Mouse (Mus musculus) hindbrain, embryonic 15.5 days (tissue): Measurements from ENCODE around the gene Zbtb39. TPM values are rescaled to one million over a fixed set of nuclear protein-coding genes. Genes with fewer than 3 reads are reported as not detected.

Experiments
- ATAC-seq: fragments of 200-750 bp; cut with Nextera tagmentation; 2 replicates; pipeline ENCODE4 v1.8.0; 2017; ENCODE audit warnings: low read depth, moderate number of reproducible peaks, moderate TSS enrichment; ENCODE audit not compliant: low FRiP score
- H3K27ac ChIP-seq: fragments of 300-500 bp; sonication (generic); replicated peaks from 2 replicates; pipeline ENCODE4 v1.5.1; 2015; ENCODE audit warnings: mild to moderate bottlenecking, inconsistent platforms
- H3K27me3 ChIP-seq: fragments of 300-500 bp; sonication (generic); 2 replicates; pipeline ENCODE4 v1.6.1; 2015; ENCODE audit warnings: control low read depth, inconsistent platforms
- H3K36me3 ChIP-seq: fragments of 300-500 bp; sonication (generic); 2 replicates; pipeline ENCODE4 v1.6.1; 2015; ENCODE audit warnings: control low read depth, inconsistent platforms
- H3K4me1 ChIP-seq: fragments of 300-500 bp; sonication (generic); replicated peaks from 2 replicates; pipeline ENCODE4 v1.6.1; 2015; ENCODE audit warnings: control low read depth, inconsistent platforms
- H3K4me2 ChIP-seq: fragments of 300-500 bp; sonication (generic); 2 replicates; pipeline ENCODE4 v1.6.1; 2015; ENCODE audit warnings: moderate library complexity, mild to moderate bottlenecking, inconsistent platforms
- H3K4me3 ChIP-seq: fragments of 300-500 bp; sonication (generic); 2 replicates; pipeline ENCODE4 v1.5.1; 2015; ENCODE audit warnings: mild to moderate bottlenecking, inconsistent platforms
- H3K9ac ChIP-seq: fragments of 300-500 bp; sonication (generic); 2 replicates; pipeline ENCODE4 v1.6.1; 2015; ENCODE audit warnings: inconsistent platforms
- H3K9me3 ChIP-seq: fragments of 300-500 bp; sonication (generic); 2 replicates; pipeline ENCODE4 v1.6.1; 2016; ENCODE audit warnings: control low read depth, inconsistent platforms
- WGBS: fragments of 180-500 bp; shearing (Covaris S2); methylation state at CpG from one replicate; pipeline ENCODE4 v1.1.7; 2015; 5-methylcytosine and 5-hydroxymethylcytosine counted together
- polyA plus RNA-seq: library from polyadenylated mRNA; unstranded; fragments of >200 nt; fragmentation: Nextera tagmentation; extraction: Ambion mirVana; gene quantifications from 2 replicates; pipeline ENCODE4 v1.2.1, GENCODE M21; 2015

Zbtb39 gene
- polyA plus RNA-seq = 3.2 and 4.1 TPM in 2 replicates

GRCm38 (mm10) chr10:127739083-127739660, at the start of gene Zbtb39:
Gene Zbtb39 (plus strand): TSS chr10:127739538.
- no peaks in the 10 kb centered on the region for H3K9me3 ChIP-seq
- peak within 1 kb of the TSS; percentile 96 for H3K4me3 ChIP-seq
- H3K27ac ChIP-seq = peak within 1 kb of the TSS; percentile 86
- H3K9ac ChIP-seq = peak within 1 kb of the TSS; percentile 97
- peaks cover 29% of the 10 kb centered on the region for H3K36me3 ChIP-seq
- WGBS = 3% methylated on average over 16 of the region's 61 CpGs
- ATAC-seq = peak; percentile 82
- peaks cover 21% of the 10 kb centered on the region for H3K4me1 ChIP-seq
- peak within 1 kb of the TSS; percentile 75 for H3K4me2 ChIP-seq
- no peaks in the 10 kb centered on the region for H3K27me3 ChIP-seq

GRCm38 (mm10) chr10:127691053-127691452, 48.3 kb upstream of the Zbtb39 start:
- Histone ChIP-seq H3K9me3 (no peaks in the 10 kb centered on the region), H3K36me3 (0 out of 2 replicates have a peak, but pooled peaks cover 4% of the 10 kb centered on the region), H3K9ac (no peak overlapping the region), H3K27ac (no peak overlapping the region), H3K27me3 (no peaks in the 10 kb centered on the region), H3K4me3 (no peak overlapping the region), H3K4me2 (no peak overlapping the region), H3K4me1 (no peaks in the 10 kb centered on the region)
- WGBS = 23% methylated on average over 1 of the region's 1 CpGs
- ATAC-seq = no peak

- no peak overlapping the region for H3K4me2 ChIP-seq
- 64% methylated on average over 2 of the region's 2 CpGs for WGBS
- H3K4me3 ChIP-seq = no peak overlapping the region
- no peak overlapping the region for H3K27ac ChIP-seq
- H3K9ac ChIP-seq = no peak overlapping the region
- 0 out of 2 replicates have a peak, but pooled peaks cover 4% of the 10 kb centered on the region for H3K36me3 ChIP-seq
- no peaks in the 10 kb centered on the region for H3K4me1 ChIP-seq
- no peaks in the 10 kb centered on the region for H3K9me3 ChIP-seq
- ATAC-seq = no peak
- no peaks in the 10 kb centered on the region for H3K27me3 ChIP-seq
Observed at GRCm38 (mm10) chr10:127694636-127695035, 44.7 kb upstream of the Zbtb39 start.

- Histone ChIP-seq H3K27ac (no peak overlapping the region), H3K4me3 (no peak overlapping the region), H3K9ac (no peak overlapping the region), H3K4me2 (no peak overlapping the region), H3K4me1 (no peaks in the 10 kb centered on the region), H3K36me3 (0 out of 2 replicates have a peak, but pooled peaks cover 4% of the 10 kb centered on the region), H3K9me3 (no peaks in the 10 kb centered on the region), H3K27me3 (no peaks in the 10 kb centered on the region)
- no peak for ATAC-seq
- WGBS = 96% methylated on average over 7 of the region's 7 CpGs
Observed at GRCm38 (mm10) chr10:127695775-127696174, 43.6 kb upstream of the Zbtb39 start.

- ATAC-seq = no peak
- 93% methylated on average over 7 of the region's 7 CpGs for WGBS
- no peaks in the 10 kb centered on the region for H3K27me3 ChIP-seq
Observed at GRCm38 (mm10) chr10:127698966-127699365, 40.4 kb upstream of the Zbtb39 start.

GRCm38 (mm10) chr10:127703299-127703698, 36.0 kb upstream of the Zbtb39 start:
- 51% methylated on average over 4 of the region's 4 CpGs for WGBS
- H3K9me3 ChIP-seq = no peaks in the 10 kb centered on the region
- H3K4me3 ChIP-seq = no peak overlapping the region
- no peak overlapping the region for H3K4me2 ChIP-seq
- no peaks in the 10 kb centered on the region for H3K4me1 ChIP-seq
- H3K36me3 ChIP-seq = no peaks in the 10 kb centered on the region
- H3K27ac ChIP-seq = no peak overlapping the region
- no peaks in the 10 kb centered on the region for H3K27me3 ChIP-seq
- no peak overlapping the region for H3K9ac ChIP-seq
- ATAC-seq = no peak

More at GRCm38 (mm10) chr10:127698966-127699365, 40.4 kb upstream of the Zbtb39 start:
- Histone ChIP-seq H3K27ac (no peak overlapping the region), H3K4me1 (no peaks in the 10 kb centered on the region), H3K9me3 (no peaks in the 10 kb centered on the region), H3K4me3 (no peak overlapping the region), H3K4me2 (no peak overlapping the region), H3K36me3 (0 out of 2 replicates have a peak, but pooled peaks cover 4% of the 10 kb centered on the region), H3K9ac (no peak overlapping the region)

GRCm38 (mm10) chr10:127704293-127704692, 35.0 kb upstream of the Zbtb39 start:
- no peak overlapping the region for H3K27ac ChIP-seq
- no peaks in the 10 kb centered on the region for H3K27me3 ChIP-seq
- 62% methylated on average over 2 of the region's 2 CpGs for WGBS
- no peak for ATAC-seq
- H3K36me3 ChIP-seq = no peaks in the 10 kb centered on the region
- H3K4me2 ChIP-seq = no peak overlapping the region
- no peaks in the 10 kb centered on the region for H3K4me1 ChIP-seq
- no peak overlapping the region for H3K9ac ChIP-seq
- H3K4me3 ChIP-seq = no peak overlapping the region
- H3K9me3 ChIP-seq = no peaks in the 10 kb centered on the region

GRCm38 (mm10) chr10:127704766-127705220, 34.5 kb upstream of the Zbtb39 start, which contains the start of gene Myo1a:
Gene Myo1a (plus strand): TSS chr10:127705170.
- Histone ChIP-seq H3K4me2 (no peak within 1 kb of the TSS), H3K9ac (no peak within 1 kb of the TSS), H3K27me3 (no peaks in the 10 kb centered on the region), H3K4me1 (no peaks in the 10 kb centered on the region), H3K4me3 (no peak within 1 kb of the TSS), H3K36me3 (no peaks in the 10 kb centered on the region), H3K9me3 (no peaks in the 10 kb centered on the region), H3K27ac (no peak within 1 kb of the TSS)
- no peak for ATAC-seq
- 70% methylated on average over 2 of the region's 2 CpGs for WGBS

- Histone ChIP-seq H3K27ac (no peak overlapping the region), H3K4me2 (no peak overlapping the region), H3K36me3 (no peaks in the 10 kb centered on the region), H3K4me3 (no peak overlapping the region), H3K27me3 (no peaks in the 10 kb centered on the region), H3K4me1 (no peaks in the 10 kb centered on the region), H3K9ac (no peak overlapping the region), H3K9me3 (no peaks in the 10 kb centered on the region)
- no peak for ATAC-seq
- WGBS = 91% methylated on average over 4 of the region's 4 CpGs
Observed at GRCm38 (mm10) chr10:127705783-127706182, 33.6 kb upstream of the Zbtb39 start.

GRCm38 (mm10) chr10:127707721-127708120, 31.6 kb upstream of the Zbtb39 start:
- Histone ChIP-seq H3K9me3 (no peaks in the 10 kb centered on the region), H3K4me2 (no peak overlapping the region), H3K4me3 (no peak overlapping the region), H3K36me3 (no peaks in the 10 kb centered on the region), H3K27me3 (no peaks in the 10 kb centered on the region), H3K4me1 (no peaks in the 10 kb centered on the region), H3K9ac (no peak overlapping the region), H3K27ac (no peak overlapping the region)
- 86% methylated on average over 7 of the region's 7 CpGs for WGBS
- no peak for ATAC-seq

- WGBS = 88% methylated on average over 3 of the region's 3 CpGs
- no peak overlapping the region for H3K9ac ChIP-seq
- no peak overlapping the region for H3K4me3 ChIP-seq
Observed at GRCm38 (mm10) chr10:127708850-127709370, 30.4 kb upstream of the Zbtb39 start.

GRCm38 (mm10) chr10:127710331-127710730, 29.0 kb upstream of the Zbtb39 start:
- no peak overlapping the region for H3K4me3 ChIP-seq
- no peak overlapping the region for H3K27ac ChIP-seq
- H3K36me3 ChIP-seq = no peaks in the 10 kb centered on the region
- H3K9me3 ChIP-seq = no peaks in the 10 kb centered on the region
- WGBS = 83% methylated on average over 13 of the region's 13 CpGs
- no peak for ATAC-seq
- no peaks in the 10 kb centered on the region for H3K27me3 ChIP-seq
- no peak overlapping the region for H3K4me2 ChIP-seq
- no peak overlapping the region for H3K9ac ChIP-seq
- H3K4me1 ChIP-seq = no peaks in the 10 kb centered on the region

More at GRCm38 (mm10) chr10:127708850-127709370, 30.4 kb upstream of the Zbtb39 start:
- ATAC-seq = no peak
- Histone ChIP-seq H3K4me1 (no peaks in the 10 kb centered on the region), H3K9me3 (no peaks in the 10 kb centered on the region), H3K27me3 (no peaks in the 10 kb centered on the region), H3K27ac (no peak overlapping the region), H3K4me2 (no peak overlapping the region), H3K36me3 (no peaks in the 10 kb centered on the region)
